Mouse (Mus musculus): ENCODE measurements at regions not wholly inside any gene's neighbourhood (a gene's known extent, or its start where the extent isn't known, plus 50 kb on each side); places are given as distances from the start of the nearest gene placed in this dataset.

- no peak for TF ChIP-seq CTCF (IDR thresholded peaks at IDR 0.05; ENCODE audit: low read depth)
- H3K9me3 ChIP-seq (ENCODE audit: low read depth, low read length): no peaks in the 10 kb centered on the region
Observed at GRCm38 (mm10) chr11:111442257-111442656, 376.3 kb downstream of the Kcnj2 start.

GRCm38 (mm10) chr11:111443381-111443780 lies 377.4 kb downstream of the Kcnj2 start:
- H3K9me3 ChIP-seq (ENCODE audit: low read depth, low read length): no peaks in the 10 kb centered on the region
- H3K27me3 ChIP-seq (ENCODE audit: insufficient read depth, low read length): no peaks in the 10 kb centered on the region
- TF ChIP-seq CTCF (IDR thresholded peaks at IDR 0.05; ENCODE audit: low read depth): no peak
- no peaks in the 10 kb centered on the region for H3K36me3 ChIP-seq (ENCODE audit: insufficient read depth)
- H3K9ac ChIP-seq: no peak overlapping the region
- DNase-seq: peak; percentile 1
- ATAC-seq (ENCODE audit: insufficient read depth): no peak
- no peak overlapping the region for H3K4me3 ChIP-seq (ENCODE audit: low read depth, low read length)
- no peak overlapping the region for H3K4me2 ChIP-seq
- WGBS: 91% methylated on average over 1 of the region's 1 CpGs
- H3K27ac ChIP-seq (ENCODE audit: low read depth): no peak overlapping the region
- H3K4me1 ChIP-seq (ENCODE audit: insufficient read depth): no peaks in the 10 kb centered on the region

More at GRCm38 (mm10) chr11:111442257-111442656, 376.3 kb downstream of the Kcnj2 start:
- Histone ChIP-seq H3K4me2 (no peak overlapping the region), H3K9ac (no peak overlapping the region), H3K4me3 (ENCODE audit: low read depth, low read length) (no peak overlapping the region), H3K27me3 (ENCODE audit: insufficient read depth, low read length) (no peaks in the 10 kb centered on the region), H3K27ac (ENCODE audit: low read depth) (no peak overlapping the region), H3K4me1 (ENCODE audit: insufficient read depth) (no peaks in the 10 kb centered on the region), H3K36me3 (ENCODE audit: insufficient read depth) (no peaks in the 10 kb centered on the region)
- ATAC-seq (ENCODE audit: insufficient read depth): no peak
- DNase-seq: no peak

GRCm38 (mm10) chr11:111444791-111445190 lies 378.8 kb downstream of the Kcnj2 start:
- H3K4me1 ChIP-seq (ENCODE audit: insufficient read depth): no peaks in the 10 kb centered on the region
- no peak for DNase-seq
- 62% methylated on average over 4 of the region's 4 CpGs for WGBS

GRCm38 (mm10) chr11:111445764-111446163 lies 379.8 kb downstream of the Kcnj2 start:
- TF ChIP-seq CTCF (IDR thresholded peaks at IDR 0.05; ENCODE audit: low read depth): peak; percentile 69

More at GRCm38 (mm10) chr11:111444791-111445190, 378.8 kb downstream of the Kcnj2 start:
- Histone ChIP-seq H3K27ac (ENCODE audit: low read depth) (no peak overlapping the region), H3K4me3 (ENCODE audit: low read depth, low read length) (no peak overlapping the region), H3K9ac (no peak overlapping the region), H3K4me2 (no peak overlapping the region), H3K27me3 (ENCODE audit: insufficient read depth, low read length) (no peaks in the 10 kb centered on the region), H3K36me3 (ENCODE audit: insufficient read depth) (no peaks in the 10 kb centered on the region), H3K9me3 (ENCODE audit: low read depth, low read length) (no peaks in the 10 kb centered on the region)
- no peak for TF ChIP-seq CTCF (IDR thresholded peaks at IDR 0.05; ENCODE audit: low read depth)
- no peak for ATAC-seq (ENCODE audit: insufficient read depth)

GRCm38 (mm10) chr11:111450811-111451494 lies 385.0 kb downstream of the Kcnj2 start:
- H3K36me3 ChIP-seq (ENCODE audit: insufficient read depth): no peaks in the 10 kb centered on the region
- H3K4me1 ChIP-seq (ENCODE audit: insufficient read depth): no peaks in the 10 kb centered on the region
- H3K4me3 ChIP-seq (ENCODE audit: low read depth, low read length): no peak overlapping the region
- ATAC-seq (ENCODE audit: insufficient read depth) (no peak), DNase-seq (peak; percentile 6)
- peak overlapping the region; percentile 3; the same call in 1 of the 2 replicates for H3K4me2 ChIP-seq
- WGBS: 61% methylated on average over 3 of the region's 3 CpGs
- H3K27me3 ChIP-seq (ENCODE audit: insufficient read depth, low read length): no peaks in the 10 kb centered on the region
- no peaks in the 10 kb centered on the region for H3K9me3 ChIP-seq (ENCODE audit: low read depth, low read length)
- H3K27ac ChIP-seq (ENCODE audit: low read depth): no peak overlapping the region
- no peak for TF ChIP-seq CTCF (IDR thresholded peaks at IDR 0.05; ENCODE audit: low read depth)
- H3K9ac ChIP-seq: no peak overlapping the region

More at GRCm38 (mm10) chr11:111445764-111446163, 379.8 kb downstream of the Kcnj2 start:
- Histone ChIP-seq H3K27me3 (ENCODE audit: insufficient read depth, low read length) (no peaks in the 10 kb centered on the region), H3K9me3 (ENCODE audit: low read depth, low read length) (no peaks in the 10 kb centered on the region), H3K36me3 (ENCODE audit: insufficient read depth) (no peaks in the 10 kb centered on the region), H3K4me3 (ENCODE audit: low read depth, low read length) (no peak overlapping the region), H3K27ac (ENCODE audit: low read depth) (no peak overlapping the region), H3K9ac (no peak overlapping the region), H3K4me2 (no peak overlapping the region), H3K4me1 (ENCODE audit: insufficient read depth) (no peaks in the 10 kb centered on the region)
- WGBS: 5% methylated on average over 4 of the region's 4 CpGs
- 0 out of 2 replicates have a peak, but pooled peaks have one; percentile 28 for ATAC-seq (ENCODE audit: insufficient read depth)
- DNase-seq: peak; percentile 88

- no peak overlapping the region for H3K27ac ChIP-seq (ENCODE audit: low read depth)
- H3K36me3 ChIP-seq (ENCODE audit: insufficient read depth): no peaks in the 10 kb centered on the region
- DNase-seq (no peak), ATAC-seq (ENCODE audit: insufficient read depth) (no peak)
- H3K27me3 ChIP-seq (ENCODE audit: insufficient read depth, low read length): no peaks in the 10 kb centered on the region
- no peak for TF ChIP-seq CTCF (IDR thresholded peaks at IDR 0.05; ENCODE audit: low read depth)
- H3K4me3 ChIP-seq (ENCODE audit: low read depth, low read length): no peak overlapping the region
- no peak overlapping the region for H3K4me2 ChIP-seq
- no peaks in the 10 kb centered on the region for H3K4me1 ChIP-seq (ENCODE audit: insufficient read depth)
- no peaks in the 10 kb centered on the region for H3K9me3 ChIP-seq (ENCODE audit: low read depth, low read length)
- no peak overlapping the region for H3K9ac ChIP-seq
- WGBS: 79% methylated on average over 10 of the region's 10 CpGs
Observed at GRCm38 (mm10) chr11:111460046-111460445, 394.1 kb downstream of the Kcnj2 start.

GRCm38 (mm10) chr11:111484981-111485380 lies 419.0 kb downstream of the Kcnj2 start:
- no peaks in the 10 kb centered on the region for H3K36me3 ChIP-seq (ENCODE audit: insufficient read depth)
- no peak for DNase-seq
- no peak overlapping the region for H3K27ac ChIP-seq (ENCODE audit: low read depth)
- TF ChIP-seq CTCF (IDR thresholded peaks at IDR 0.05; ENCODE audit: low read depth): no peak
- no peak overlapping the region for H3K4me2 ChIP-seq
- no peak overlapping the region for H3K4me3 ChIP-seq (ENCODE audit: low read depth, low read length)
- no peak for ATAC-seq (ENCODE audit: insufficient read depth)
- no peak overlapping the region for H3K9ac ChIP-seq
- 75% methylated on average over 6 of the region's 6 CpGs for WGBS
- H3K27me3 ChIP-seq (ENCODE audit: insufficient read depth, low read length): no peaks in the 10 kb centered on the region
- no peaks in the 10 kb centered on the region for H3K4me1 ChIP-seq (ENCODE audit: insufficient read depth)
- no peaks in the 10 kb centered on the region for H3K9me3 ChIP-seq (ENCODE audit: low read depth, low read length)

Measured in lung, embryonic 14.5 days (tissue).